Mouse (Mus musculus) E14TG2a.4 (cell line): ENCODE results near the gene Dpf3.

ENCODE experiments used
- H3K27me3 ChIP-seq: 2 replicates; pipeline ENCODE4 v1.6.1; 2014; ENCODE audit warnings: low read length, control low read depth; ENCODE audit not compliant: insufficient read depth
- H3K36me3 ChIP-seq: 2 replicates; pipeline ENCODE4 v1.6.1; 2014; ENCODE audit warnings: low read length, control low read depth; ENCODE audit not compliant: insufficient read depth
- H3K4me1 ChIP-seq: replicated peaks from 2 replicates; pipeline ENCODE4 v1.6.1; 2014; ENCODE audit warnings: low read depth, low read length, control low read depth
- H3K4me3 ChIP-seq: replicated peaks from 2 replicates; pipeline ENCODE4 v1.5.1; 2014; ENCODE audit warnings: mild to moderate bottlenecking, low read length
- H3K9me3 ChIP-seq: 2 replicates; pipeline ENCODE4 v1.6.1; 2014; ENCODE audit warnings: low read length, control low read depth
- CTCF ChIP-seq: conservative IDR thresholded peaks from 2 replicates; pipeline ENCODE4 v1.5.1; 2014; ENCODE audit warnings: low read length
- NANOG ChIP-seq: IDR thresholded peaks from 2 replicates; pipeline ENCODE4 v1.6.1; 2014; ENCODE audit warnings: borderline replicate concordance, low read length, mixed read lengths
- POU5F1 ChIP-seq: IDR thresholded peaks from 2 replicates; pipeline ENCODE4 v1.6.1; 2014; ENCODE audit warnings: low read length, borderline replicate concordance

The Dpf3 gene

DNA sequence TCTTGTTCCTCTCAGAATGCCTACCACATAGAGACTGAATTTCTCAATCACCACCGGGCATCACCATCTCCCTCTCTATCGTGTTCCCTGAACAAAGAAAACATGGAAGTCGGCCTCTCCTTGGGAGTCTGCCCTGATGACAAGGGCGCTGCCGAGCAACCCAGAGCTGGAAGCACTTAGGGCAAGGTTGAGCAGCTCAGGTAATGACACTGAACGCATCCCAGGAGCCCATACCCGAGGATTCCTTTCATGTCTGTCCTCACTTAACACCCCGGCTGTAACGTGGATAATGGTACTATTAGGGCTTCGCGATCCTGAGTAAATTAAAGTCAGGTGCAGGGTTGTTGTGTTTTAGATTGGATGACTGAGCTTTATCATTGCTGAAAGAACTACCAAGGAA is 176.9 kb downstream of the Dpf3 start:
- H3K27me3 ChIP-seq, result peaks cover 5% of the 10 kb centered on the region; the same call in 1 of the 2 replicates
- no peaks in the 10 kb centered on the region for H3K36me3 ChIP-seq
- no peak for TF ChIP-seq POU5F1
- TF ChIP-seq NANOG, result no peak
- TF ChIP-seq CTCF, result no peak
- no peak overlapping the region for H3K4me3 ChIP-seq
- H3K4me1 ChIP-seq, result peaks cover 71% of the 10 kb centered on the region
- H3K9me3 ChIP-seq, result no peaks in the 10 kb centered on the region

DNA sequence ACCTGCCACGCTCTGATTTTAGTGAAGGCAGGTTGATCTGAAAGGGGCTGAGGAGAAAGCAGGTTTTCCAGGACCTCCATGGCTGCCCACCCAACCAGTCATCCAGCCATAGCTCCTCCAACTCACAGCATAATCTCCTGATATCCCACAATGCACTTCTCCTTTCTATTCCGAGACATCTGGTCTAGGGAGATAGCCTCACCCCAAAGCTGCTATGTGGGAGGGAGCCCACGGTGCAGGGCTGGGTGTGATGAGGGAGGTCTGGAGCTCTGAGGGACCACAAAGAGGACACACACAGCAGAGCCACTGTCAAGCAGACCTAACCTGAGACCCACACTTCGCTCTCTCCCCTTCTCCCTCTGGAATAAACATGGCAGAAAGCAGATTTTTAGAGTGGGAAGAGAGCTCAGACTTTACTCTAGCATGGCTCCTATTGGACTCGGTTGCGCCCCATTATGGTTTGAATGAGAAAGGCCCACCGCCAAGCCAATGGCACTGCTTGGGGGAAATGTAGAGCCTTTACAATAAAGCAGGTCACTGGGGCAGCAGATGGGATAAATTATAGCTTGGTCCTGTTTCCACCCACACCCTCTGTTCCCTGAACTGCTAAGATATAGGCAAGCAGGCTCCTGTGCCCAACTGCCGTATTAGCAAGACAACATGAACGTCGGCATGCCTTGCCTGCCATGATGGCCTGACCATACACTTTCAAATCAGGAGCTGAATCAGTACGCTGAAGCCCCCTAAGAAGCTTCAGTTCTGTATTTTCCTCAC is 178.3 kb downstream of the Dpf3 start:
- TF ChIP-seq NANOG (no peak), POU5F1 (no peak), CTCF (no peak)
- H3K4me1 ChIP-seq, result peaks cover 70% of the 10 kb centered on the region
- H3K4me3 ChIP-seq, result peak overlapping the region; percentile 49
- H3K9me3 ChIP-seq, result no peaks in the 10 kb centered on the region
- H3K27me3 ChIP-seq, result no peaks in the 10 kb centered on the region
- H3K36me3 ChIP-seq, result no peaks in the 10 kb centered on the region

DNA sequence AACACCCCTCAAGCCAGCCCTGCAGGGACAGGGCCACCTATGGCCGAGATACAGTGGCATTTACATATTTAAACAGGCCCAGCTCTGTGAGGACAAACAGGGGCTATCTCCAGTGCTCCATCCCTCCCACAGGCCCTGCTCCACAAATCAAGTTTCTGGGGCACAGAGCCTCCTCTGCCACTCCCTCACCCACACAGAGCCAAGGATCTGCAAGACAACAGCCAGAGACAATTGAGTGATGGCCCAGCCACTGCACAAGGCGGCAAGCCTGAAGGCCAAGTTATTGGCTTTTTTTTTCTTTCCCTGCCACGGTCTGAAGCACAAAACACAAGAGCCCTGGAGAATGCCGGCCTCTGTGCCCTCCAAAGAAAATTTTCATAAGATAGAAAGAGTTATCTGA is 178.9 kb downstream of the Dpf3 start:
- no peaks in the 10 kb centered on the region for H3K36me3 ChIP-seq

DNA sequence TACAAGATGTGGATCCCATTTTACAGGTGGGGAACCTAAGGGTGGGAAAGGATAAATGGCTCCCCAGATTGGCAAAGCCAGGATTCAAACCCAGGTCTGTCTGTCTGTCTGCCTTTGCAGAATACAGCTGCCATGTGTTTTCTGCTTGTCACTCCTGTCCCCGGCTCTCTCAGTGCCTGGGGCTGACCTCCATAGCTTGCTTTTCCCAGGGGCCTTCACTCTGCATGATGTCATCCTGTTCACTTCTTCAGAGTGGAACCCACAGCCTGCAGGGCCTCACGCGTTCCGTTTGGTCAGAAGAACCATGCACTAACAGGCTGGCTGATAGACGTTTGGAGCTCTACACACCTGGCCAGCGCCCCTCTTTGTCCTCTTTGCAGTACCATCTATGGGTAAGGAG is 184.3 kb downstream of the Dpf3 start:
- Histone ChIP-seq H3K9me3 (no peaks in the 10 kb centered on the region), H3K36me3 (no peaks in the 10 kb centered on the region), H3K4me1 (peaks cover 66% of the 10 kb centered on the region), H3K27me3 (peaks cover 14% of the 10 kb centered on the region; the same call in 1 of the 2 replicates), H3K4me3 (no peak overlapping the region)
- TF ChIP-seq POU5F1, result no peak

More for the DNA sequence above, 178.9 kb downstream of the Dpf3 start:
- TF ChIP-seq POU5F1 (no peak), CTCF (no peak), NANOG (no peak)
- H3K4me3 ChIP-seq, result peak overlapping the region; percentile 49
- H3K27me3 ChIP-seq, result no peaks in the 10 kb centered on the region
- H3K9me3 ChIP-seq, result no peaks in the 10 kb centered on the region
- H3K4me1 ChIP-seq, result peaks cover 76% of the 10 kb centered on the region

DNA sequence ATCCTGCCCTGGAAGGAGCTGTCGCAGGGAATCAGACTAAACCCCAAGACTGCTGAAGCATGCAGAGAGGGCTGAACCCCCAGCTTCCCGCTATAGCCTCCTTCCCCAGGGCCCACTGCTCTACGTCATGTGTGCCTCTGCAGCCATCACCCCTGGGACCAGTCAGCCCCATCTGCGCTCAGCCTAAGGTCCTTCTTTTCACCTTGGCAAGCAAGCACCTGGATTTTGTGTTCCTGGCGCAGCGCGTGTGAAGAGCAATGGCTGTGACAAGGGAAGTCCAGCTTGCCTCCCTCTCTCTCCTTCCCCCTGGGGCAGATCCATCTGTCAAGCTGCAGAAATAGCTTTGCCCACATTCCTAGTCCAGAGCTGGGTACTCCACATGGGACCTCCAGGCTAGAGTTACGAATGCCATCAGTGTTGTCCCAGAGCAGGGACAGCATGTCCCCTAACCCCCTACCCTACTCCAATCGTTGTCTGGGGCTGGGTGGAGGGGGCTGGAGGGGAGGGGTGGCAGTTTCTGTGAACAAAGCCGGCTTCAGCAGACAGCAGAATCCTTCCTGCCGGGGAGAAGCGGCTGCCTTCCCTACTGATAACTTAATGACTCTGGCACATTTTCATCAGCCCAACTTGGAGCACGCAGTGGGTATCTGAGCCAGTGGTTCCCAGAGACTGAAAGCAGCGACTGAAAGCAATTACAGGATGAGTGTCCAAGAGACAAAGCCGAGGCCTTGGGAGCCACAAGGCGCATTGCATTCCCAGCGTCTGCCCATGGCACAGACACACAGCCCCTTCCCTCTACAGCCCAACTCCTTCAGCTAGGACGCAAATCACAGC is 185.0 kb downstream of the Dpf3 start:
- Histone ChIP-seq H3K4me1 (peaks cover 60% of the 10 kb centered on the region), H3K36me3 (no peaks in the 10 kb centered on the region), H3K27me3 (peaks cover 14% of the 10 kb centered on the region; the same call in 1 of the 2 replicates), H3K4me3 (0 out of 2 replicates have a peak overlapping the region, but pooled peaks have one; percentile 7), H3K9me3 (no peaks in the 10 kb centered on the region)
- TF ChIP-seq CTCF (no peak), POU5F1 (no peak), NANOG (no peak)

DNA sequence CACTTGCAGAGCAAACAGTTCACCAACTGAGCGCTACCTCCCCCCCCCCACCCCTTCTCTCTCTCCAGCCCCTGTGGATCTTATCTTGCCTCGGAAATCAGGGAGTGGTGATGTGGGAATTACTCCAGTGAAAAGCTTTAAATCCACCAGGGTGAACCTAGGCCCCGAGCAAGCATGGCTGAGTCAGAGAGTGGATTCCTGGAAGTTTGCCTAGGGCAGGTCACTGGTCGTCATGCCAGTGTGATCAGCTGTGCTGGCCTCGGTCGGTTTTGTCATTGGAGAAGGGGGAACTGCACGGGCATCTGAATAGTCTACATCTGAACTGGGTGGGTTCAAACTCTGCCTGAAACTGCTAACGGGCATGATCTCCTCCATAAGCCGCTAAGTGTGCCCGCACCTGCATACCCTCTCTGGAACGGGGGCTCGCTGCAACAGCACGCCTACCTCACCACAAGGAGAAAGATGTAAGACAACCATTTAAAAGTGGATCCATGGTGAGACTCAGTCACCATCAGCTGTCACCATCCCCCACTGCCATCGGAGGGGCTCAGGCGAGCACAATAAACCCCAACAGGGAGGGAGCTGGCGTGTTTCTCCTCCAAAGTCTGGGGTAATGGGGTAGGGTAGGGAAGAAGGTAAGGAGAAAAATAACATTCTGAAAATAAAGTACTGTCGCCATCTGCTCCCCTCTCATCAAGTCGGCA is 185.7 kb downstream of the Dpf3 start:
- H3K4me3 ChIP-seq, result 0 out of 2 replicates have a peak overlapping the region, but pooled peaks have one; percentile 7
- H3K36me3 ChIP-seq, result no peaks in the 10 kb centered on the region
- H3K4me1 ChIP-seq, result peaks cover 52% of the 10 kb centered on the region
- no peak for TF ChIP-seq CTCF
- no peak for TF ChIP-seq NANOG
- TF ChIP-seq POU5F1, result no peak
- H3K9me3 ChIP-seq, result no peaks in the 10 kb centered on the region
- peaks cover 14% of the 10 kb centered on the region; the same call in 1 of the 2 replicates for H3K27me3 ChIP-seq

DNA sequence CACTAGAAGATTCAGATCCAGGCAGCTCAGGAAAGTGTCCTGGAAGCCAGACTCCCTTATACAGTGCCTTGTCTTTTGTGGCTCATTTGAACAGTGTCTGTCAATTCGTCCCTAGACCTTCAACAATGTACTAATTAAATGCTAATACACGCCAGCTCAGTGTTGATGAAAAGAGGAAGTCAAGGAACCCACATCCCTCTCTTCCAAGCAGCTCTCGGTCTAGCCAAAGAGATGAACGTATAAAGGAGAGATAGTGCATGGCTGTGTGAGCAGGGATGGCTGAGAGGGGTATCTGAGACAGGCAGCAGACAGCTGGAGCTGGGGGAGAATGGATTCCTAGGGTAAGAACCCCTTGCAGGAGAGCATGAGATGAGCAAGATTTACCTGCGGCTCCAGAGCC is 189.2 kb downstream of the Dpf3 start:
- peaks cover 19% of the 10 kb centered on the region for H3K4me1 ChIP-seq
- TF ChIP-seq CTCF, result no peak
- TF ChIP-seq NANOG, result no peak
- no peak for TF ChIP-seq POU5F1
- H3K27me3 ChIP-seq, result peaks cover 14% of the 10 kb centered on the region; the same call in 1 of the 2 replicates
- H3K36me3 ChIP-seq, result no peaks in the 10 kb centered on the region
- H3K4me3 ChIP-seq, result no peak overlapping the region
- no peaks in the 10 kb centered on the region for H3K9me3 ChIP-seq

DNA sequence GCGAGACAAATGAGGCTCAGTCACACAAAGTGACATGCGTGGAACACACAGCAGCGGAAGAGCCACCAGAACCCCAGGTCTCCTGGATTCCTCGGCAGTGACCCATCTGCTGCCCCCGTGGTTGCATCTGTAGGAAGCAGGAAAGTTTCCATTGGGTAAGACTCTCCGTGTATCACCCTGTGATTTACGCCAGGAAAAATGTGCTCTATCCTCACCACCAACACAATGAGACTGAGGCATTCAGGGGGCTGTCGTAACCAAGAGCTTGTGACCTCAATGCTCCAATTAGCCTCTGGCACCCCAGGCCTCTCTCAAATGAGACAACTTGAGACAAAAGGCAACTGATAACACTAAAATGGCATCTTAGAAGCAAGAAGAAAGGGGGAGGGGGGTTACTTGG is 192.5 kb downstream of the Dpf3 start:
- Histone ChIP-seq H3K4me1 (no peaks in the 10 kb centered on the region), H3K9me3 (no peaks in the 10 kb centered on the region), H3K36me3 (no peaks in the 10 kb centered on the region), H3K4me3 (no peak overlapping the region), H3K27me3 (0 out of 2 replicates have a peak, but pooled peaks cover 3% of the 10 kb centered on the region)
- TF ChIP-seq POU5F1 (no peak), NANOG (no peak), CTCF (no peak)
